In the genomic region with DNA sequence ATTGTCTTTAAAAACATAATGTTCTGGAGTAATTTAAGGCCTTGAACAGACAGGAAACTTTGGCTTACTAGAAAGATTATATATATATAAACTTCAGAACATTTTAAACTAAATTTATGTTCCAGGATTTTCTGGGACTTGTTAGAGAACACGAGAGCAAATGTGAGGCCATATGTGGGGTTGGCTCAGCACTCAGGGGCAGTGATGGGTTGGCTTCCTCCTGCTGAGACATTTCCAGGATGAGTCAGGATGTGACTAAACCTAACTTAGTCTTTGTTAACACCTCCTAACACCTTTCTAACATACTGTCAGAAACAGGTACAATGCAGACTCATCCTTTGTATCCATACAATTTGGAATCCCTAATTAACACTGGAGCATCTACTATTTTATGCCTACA, we compare ENCODE assay signal across 25 mouse cellular contexts. TPM values are rescaled to one million over a fixed set of nuclear protein-coding genes. Genes with fewer than 3 reads are reported as not detected.
DNase-seq lines count a peak whose midpoint lies in the region; ATAC-seq lines count a peak whose summit lies in the region.
"Had no signal": no experiment of that assay in that cellular context is flagged by ENCODE, and none has a peak within 500 bp of the region (broad histone marks: within the 10 kb centered on the region; RNA-seq: fewer than 3 reads in every experiment).

No protein-coding gene starts in this region.

- no peak overlapping the region for H3K4me3 ChIP-seq in midbrain, embryonic 13.5 days (replicated peaks)
- H3K4me3 ChIP-seq: gastrocnemius, adult 2 months; heart, adult 2 months; left cerebral cortex, adult 2 months; limb, embryonic 15.5 days; neural tube, embryonic 13.5 days; stomach, embryonic 15.5 days had no signal

- no peak overlapping the region for H3K27ac ChIP-seq in midbrain, embryonic 13.5 days
- H3K27ac ChIP-seq: gastrocnemius, adult 2 months; heart, adult 2 months; limb, embryonic 15.5 days; neural tube, embryonic 13.5 days; stomach, embryonic 15.5 days had no signal

- WGBS in midbrain, embryonic 13.5 days: 93% methylated on average over 1 of the region's 1 CpGs

- no peaks in the 10 kb centered on the region for H3K27me3 ChIP-seq in midbrain, embryonic 13.5 days
- H3K27me3 ChIP-seq: limb, embryonic 15.5 days; neural tube, embryonic 13.5 days; stomach, embryonic 15.5 days had no signal

- H3K9me3 ChIP-seq in midbrain, embryonic 13.5 days: no peaks in the 10 kb centered on the region
- H3K9me3 ChIP-seq: G1E; limb, embryonic 15.5 days; neural tube, embryonic 13.5 days; stomach, embryonic 15.5 days had no signal

- no peaks in the 10 kb centered on the region for H3K4me1 ChIP-seq in midbrain, embryonic 13.5 days (replicated peaks)
- H3K4me1 ChIP-seq: limb, embryonic 15.5 days; neural tube, embryonic 13.5 days; stomach, embryonic 15.5 days had no signal

- no peak for ATAC-seq in cerebellum, adult (ENCODE audit: insufficient number of reproducible peaks, low FRiP score, low TSS enrichment)
- no peak for ATAC-seq in midbrain, embryonic 13.5 days
- no peak for ATAC-seq in megakaryocyte progenitor cell, adult 5-6 weeks (replicated peaks; ENCODE audit: poor library complexity)
- ATAC-seq: CD4-positive, CD25-positive, alpha-beta regulatory T cell, adult 4 months; inflammation-experienced regulatory T-cells, adult 6 months; liver, postnatal 0 days had no signal

- H3K4me2 ChIP-seq in midbrain, embryonic 13.5 days (replicated peaks): no peak overlapping the region
- H3K4me2 ChIP-seq: limb, embryonic 15.5 days; midbrain, embryonic 11.5 days; neural tube, embryonic 13.5 days; stomach, embryonic 15.5 days had no signal

- H3K36me3 ChIP-seq in midbrain, embryonic 13.5 days: no peaks in the 10 kb centered on the region
- H3K36me3 ChIP-seq: G1E; limb, embryonic 15.5 days; neural tube, embryonic 13.5 days; stomach, embryonic 15.5 days had no signal

- peak; percentile 16 for DNase-seq in cerebellum, adult 11 months
- peak; percentile 49 to 56 for DNase-seq in cerebellum, adult 18-20 months
- DNase-seq in frontal cortex, postnatal 36 days (ENCODE audit: low spot score in 2 of 2): peak; percentile 33 to 43
- peak; percentile 52 to 56 for DNase-seq in right cerebral cortex, postnatal 10 days (ENCODE audit: low spot score in 2 of 2)
- no peak for DNase-seq in c-Kit-positive CD71-positive TER-119-positive erythroid progenitor cells, embryonic 14.5 days (ENCODE audit: low spot score)
- DNase-seq: adrenal gland, postnatal 36 days; gastrocnemius, adult 2 months; heart, adult 2 months; kidney, adult 9 months; kidney, postnatal 36 days; liver, postnatal 0 days had no signal

- H3K9ac ChIP-seq in midbrain, embryonic 13.5 days (replicated peaks): no peak overlapping the region
- H3K9ac ChIP-seq: limb, embryonic 15.5 days; liver, postnatal 0 days; neural tube, embryonic 13.5 days; stomach, embryonic 15.5 days had no signal

RNA-seq across cellular contexts. Expression of a gene that starts 12.4 kb away (rescaled TPM):
- not detected in 2 replicates for polyA plus RNA-seq in midbrain, embryonic 13.5 days (2015; fragmentation: Nextera tagmentation; extraction: Ambion mirVana)
- total RNA-seq in megakaryocyte progenitor cell, adult 5-6 weeks (2015): not detected in 2 replicates
- total RNA-seq in megakaryocyte progenitor cell, adult 5-6 weeks (2017): not detected in 2 replicates
- total RNA-seq: adrenal gland, postnatal 36 days; gastrocnemius, adult 2 months; heart, adult 2 months; left cerebral cortex, adult 2 months had no signal
- polyA plus RNA-seq: CD4-positive, CD25-positive, alpha-beta regulatory T cell, adult 4 months; forebrain, embryonic 11.5 days; G1E; heart, adult 2 months; heart, postnatal 0 days; hindbrain, embryonic 11.5 days; limb, embryonic 15.5 days; liver, postnatal 0 days; midbrain, embryonic 11.5 days; neural tube, embryonic 13.5 days; stomach, embryonic 15.5 days had no signal
